Mouse (Mus musculus): Measurements from ENCODE around the gene Slx4ip. TPM values are rescaled to one million over a fixed set of nuclear protein-coding genes. Genes with fewer than 3 reads are reported as not detected.

The Slx4ip gene
- polyA plus RNA-seq, 1 experiment = 0.68 TPM

GRCm38 (mm10) chr2:137049367-137049766 is 158.3 kb downstream of the Slx4ip start:
- H3K27ac ChIP-seq (ENCODE audit: insufficient read depth, low read length) = no peak overlapping the region
- H3K4me1 ChIP-seq (ENCODE audit: control insufficient read depth, insufficient read depth, insufficient read length) = no peaks in the 10 kb centered on the region
- no peak overlapping the region for H3K4me3 ChIP-seq (ENCODE audit: extremely low read depth, insufficient read depth, insufficient read length)
- TF ChIP-seq POLR2A (IDR thresholded peaks at IDR 0.05; ENCODE audit: low read depth, low read length) (no peak), CTCF (IDR thresholded peaks at IDR 0.05; ENCODE audit: extremely low read depth, insufficient read depth, insufficient read length, insufficient replicate concordance) (no peak)
- H3K27me3 ChIP-seq (ENCODE audit: control insufficient read depth, insufficient read depth, low read length) = no peaks in the 10 kb centered on the region
- 91% methylated on average over 2 of the region's 2 CpGs for WGBS
- H3K36me3 ChIP-seq (ENCODE audit: control insufficient read depth, insufficient read depth, low read length) = peaks cover 2% of the 10 kb centered on the region
- no peak for DNase-seq (ENCODE audit: low read depth in 1 of 2, low spot score in 2 of 2)

DNA sequence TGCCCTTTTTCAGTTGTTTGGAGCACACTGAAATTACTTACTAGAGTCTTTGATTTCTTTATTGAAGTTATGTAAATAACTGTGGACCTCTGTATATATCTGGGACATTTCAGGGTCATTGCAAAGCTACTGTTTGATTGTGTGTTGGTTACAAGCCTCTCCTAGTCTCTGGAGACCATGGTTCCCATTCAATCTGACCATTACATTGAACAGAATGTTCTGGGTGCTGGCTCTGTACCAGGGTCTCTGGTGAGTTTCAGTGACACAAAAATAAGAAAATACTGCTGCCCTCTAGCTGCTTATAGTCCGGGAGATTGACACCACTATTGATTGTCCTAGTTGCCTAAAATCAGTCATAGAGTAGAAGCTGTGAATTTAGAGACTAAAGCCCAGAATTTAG is 158.9 kb downstream of the Slx4ip start:
- WGBS = 84% methylated on average over 1 of the region's 1 CpGs
- no peak overlapping the region for H3K27ac ChIP-seq (ENCODE audit: insufficient read depth, low read length)
- no peaks in the 10 kb centered on the region for H3K27me3 ChIP-seq (ENCODE audit: control insufficient read depth, insufficient read depth, low read length)
- no peaks in the 10 kb centered on the region for H3K4me1 ChIP-seq (ENCODE audit: control insufficient read depth, insufficient read depth, insufficient read length)
- peaks cover 2% of the 10 kb centered on the region for H3K36me3 ChIP-seq (ENCODE audit: control insufficient read depth, insufficient read depth, low read length)
- no peak overlapping the region for H3K4me3 ChIP-seq (ENCODE audit: extremely low read depth, insufficient read depth, insufficient read length)
- DNase-seq (ENCODE audit: low read depth in 1 of 2, low spot score in 2 of 2) = no peak
- TF ChIP-seq CTCF (IDR thresholded peaks at IDR 0.05; ENCODE audit: extremely low read depth, insufficient read depth, insufficient read length, insufficient replicate concordance) (no peak), POLR2A (IDR thresholded peaks at IDR 0.05; ENCODE audit: low read depth, low read length) (no peak)

- Histone ChIP-seq H3K27ac (ENCODE audit: insufficient read depth, low read length) (no peak overlapping the region), H3K4me1 (ENCODE audit: control insufficient read depth, insufficient read depth, insufficient read length) (no peaks in the 10 kb centered on the region), H3K27me3 (ENCODE audit: control insufficient read depth, insufficient read depth, low read length) (no peaks in the 10 kb centered on the region), H3K4me3 (ENCODE audit: extremely low read depth, insufficient read depth, insufficient read length) (no peak overlapping the region), H3K36me3 (ENCODE audit: control insufficient read depth, insufficient read depth, low read length) (no peaks in the 10 kb centered on the region; the same call in 1 of the 2 replicates)
- TF ChIP-seq POLR2A (IDR thresholded peaks at IDR 0.05; ENCODE audit: low read depth, low read length) = no peak
- no peak for TF ChIP-seq CTCF (IDR thresholded peaks at IDR 0.05; ENCODE audit: extremely low read depth, insufficient read depth, insufficient read length, insufficient replicate concordance)
- 92% methylated on average over 1 of the region's 1 CpGs for WGBS
- no peak for DNase-seq (ENCODE audit: low read depth in 1 of 2, low spot score in 2 of 2)
These were observed 172.8 kb downstream of the Slx4ip start for GRCm38 (mm10) chr2:137063829-137064228.

GRCm38 (mm10) chr2:137064513-137064912 is 173.5 kb downstream of the Slx4ip start:
- no peak for DNase-seq (ENCODE audit: low read depth in 1 of 2, low spot score in 2 of 2)
- 95% methylated on average over 3 of the region's 3 CpGs for whole genome bisulfite sequencing
- no peak for TF ChIP-seq CTCF (IDR thresholded peaks at IDR 0.05; ENCODE audit: extremely low read depth, insufficient read depth, insufficient read length, insufficient replicate concordance)
- TF ChIP-seq POLR2A (IDR thresholded peaks at IDR 0.05; ENCODE audit: low read depth, low read length) = no peak
- Histone ChIP-seq H3K4me1 (ENCODE audit: control insufficient read depth, insufficient read depth, insufficient read length) (no peaks in the 10 kb centered on the region), H3K4me3 (ENCODE audit: extremely low read depth, insufficient read depth, insufficient read length) (no peak overlapping the region), H3K27me3 (ENCODE audit: control insufficient read depth, insufficient read depth, low read length) (no peaks in the 10 kb centered on the region), H3K36me3 (ENCODE audit: control insufficient read depth, insufficient read depth, low read length) (no peaks in the 10 kb centered on the region; the same call in 1 of the 2 replicates), H3K27ac (ENCODE audit: insufficient read depth, low read length) (no peak overlapping the region)

GRCm38 (mm10) chr2:137067479-137068110 is 176.6 kb downstream of the Slx4ip start:
- H3K4me1 ChIP-seq (ENCODE audit: control insufficient read depth, insufficient read depth, insufficient read length) = no peaks in the 10 kb centered on the region
- 94% methylated on average over 10 of the region's 10 CpGs for WGBS
- H3K27ac ChIP-seq (ENCODE audit: insufficient read depth, low read length) = no peak overlapping the region
- H3K36me3 ChIP-seq (ENCODE audit: control insufficient read depth, insufficient read depth, low read length) = no peaks in the 10 kb centered on the region
- H3K4me3 ChIP-seq (ENCODE audit: extremely low read depth, insufficient read depth, insufficient read length) = no peak overlapping the region
- TF ChIP-seq CTCF (IDR thresholded peaks at IDR 0.05; ENCODE audit: extremely low read depth, insufficient read depth, insufficient read length, insufficient replicate concordance) = no peak
- no peak for TF ChIP-seq POLR2A (IDR thresholded peaks at IDR 0.05; ENCODE audit: low read depth, low read length)
- no peaks in the 10 kb centered on the region for H3K27me3 ChIP-seq (ENCODE audit: control insufficient read depth, insufficient read depth, low read length)
- no peak for DNase-seq (ENCODE audit: low read depth in 1 of 2, low spot score in 2 of 2)

DNA sequence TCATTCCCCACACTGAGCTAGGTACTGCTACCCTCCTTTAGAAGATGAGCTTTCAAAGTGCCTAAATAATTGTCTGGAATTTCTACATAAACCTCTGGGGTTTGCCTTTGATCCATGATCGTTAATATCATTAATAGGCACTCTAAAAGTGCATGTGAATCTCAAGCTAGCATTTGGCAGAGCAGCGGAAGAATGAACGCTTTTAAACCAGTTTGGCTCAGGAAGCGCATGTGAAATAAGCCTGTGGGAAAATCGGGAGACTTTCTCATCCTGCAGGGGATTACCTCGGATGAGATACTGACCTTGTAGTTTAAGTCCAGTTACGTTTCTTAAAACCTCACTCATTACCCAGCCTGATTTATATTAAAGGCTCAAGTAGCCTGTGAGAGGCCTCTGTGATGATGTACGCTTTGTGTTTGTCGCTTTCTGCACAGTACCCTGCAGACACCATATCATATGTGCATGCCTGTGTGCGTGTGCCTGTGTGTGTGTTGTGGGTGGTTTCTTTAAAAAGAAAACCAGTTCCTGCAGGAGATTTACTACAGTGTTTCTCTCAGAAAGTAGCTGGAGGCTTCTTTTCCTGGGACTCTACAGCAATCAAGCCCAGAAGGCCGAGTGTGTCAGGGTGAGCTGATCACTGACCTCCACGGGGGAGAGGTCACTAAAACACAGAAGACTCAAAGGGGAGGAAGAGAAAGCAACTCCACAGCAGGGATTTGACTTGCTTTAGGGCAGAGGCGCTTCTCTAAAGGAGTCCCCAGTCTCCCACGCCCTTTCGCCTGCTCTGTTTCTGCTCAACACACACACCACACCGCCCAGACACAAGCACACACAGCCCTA is 182.7 kb downstream of the Slx4ip start:
- H3K4me1 ChIP-seq (ENCODE audit: control insufficient read depth, insufficient read depth, insufficient read length) = no peaks in the 10 kb centered on the region
- H3K27me3 ChIP-seq (ENCODE audit: control insufficient read depth, insufficient read depth, low read length) = no peaks in the 10 kb centered on the region
- H3K36me3 ChIP-seq (ENCODE audit: control insufficient read depth, insufficient read depth, low read length) = no peaks in the 10 kb centered on the region
- no peak overlapping the region for H3K4me3 ChIP-seq (ENCODE audit: extremely low read depth, insufficient read depth, insufficient read length)
- no peak for TF ChIP-seq POLR2A (IDR thresholded peaks at IDR 0.05; ENCODE audit: low read depth, low read length)
- TF ChIP-seq CTCF (IDR thresholded peaks at IDR 0.05; ENCODE audit: extremely low read depth, insufficient read depth, insufficient read length, insufficient replicate concordance) = no peak
- WGBS = 82% methylated on average over 16 of the region's 16 CpGs
- no peak for DNase-seq (ENCODE audit: low read depth in 1 of 2, low spot score in 2 of 2)
- H3K27ac ChIP-seq (ENCODE audit: insufficient read depth, low read length) = no peak overlapping the region

DNA sequence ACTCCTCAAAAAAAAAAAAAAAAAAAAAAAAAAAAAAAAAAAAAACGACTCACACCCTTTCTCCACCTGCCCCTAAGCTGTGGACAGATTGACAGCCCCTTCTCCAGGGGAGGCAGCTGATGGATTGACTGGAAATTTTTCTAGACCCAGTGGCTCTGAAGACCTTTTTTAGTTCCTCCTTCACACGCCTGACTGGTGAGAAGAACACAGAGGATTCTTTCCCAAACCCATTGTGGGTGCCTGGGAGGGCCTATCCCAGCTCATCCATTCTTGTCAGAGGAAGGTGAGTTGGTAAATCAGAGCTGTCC is 183.2 kb downstream of the Slx4ip start:
- DNase-seq (ENCODE audit: low read depth in 1 of 2, low spot score in 2 of 2) = no peak
- no peaks in the 10 kb centered on the region for H3K27me3 ChIP-seq (ENCODE audit: control insufficient read depth, insufficient read depth, low read length)
- H3K27ac ChIP-seq (ENCODE audit: insufficient read depth, low read length) = no peak overlapping the region
- H3K36me3 ChIP-seq (ENCODE audit: control insufficient read depth, insufficient read depth, low read length) = no peaks in the 10 kb centered on the region
- WGBS = 53% methylated on average over 2 of the region's 2 CpGs
- no peak overlapping the region for H3K4me3 ChIP-seq (ENCODE audit: extremely low read depth, insufficient read depth, insufficient read length)
- no peak for TF ChIP-seq CTCF (IDR thresholded peaks at IDR 0.05; ENCODE audit: extremely low read depth, insufficient read depth, insufficient read length, insufficient replicate concordance)
- TF ChIP-seq POLR2A (IDR thresholded peaks at IDR 0.05; ENCODE audit: low read depth, low read length) = no peak
- H3K4me1 ChIP-seq (ENCODE audit: control insufficient read depth, insufficient read depth, insufficient read length) = no peaks in the 10 kb centered on the region
